In genomic region chr6:119348234-119348633, GRCm38 (mm10) we compare ENCODE assay signal across 9 mouse cellular contexts. TPM values are rescaled to one million over a fixed set of nuclear protein-coding genes. Genes with fewer than 3 reads are reported as not detected.
DNase-seq lines count a peak whose midpoint lies in the region; ATAC-seq and TF ChIP-seq lines count a peak whose summit lies in the region.
"Had no signal": no experiment of that assay in that cellular context is flagged by ENCODE, and none has a peak within 500 bp of the region (broad histone marks: within the 10 kb centered on the region; RNA-seq: fewer than 3 reads in every experiment).

No protein-coding gene starts in this region.

- ATAC-seq in forebrain, postnatal 0 days = peak; percentile 84
- ATAC-seq in hindbrain, embryonic 15.5 days (ENCODE audit: low FRiP score, low read depth) = peak; percentile 55

- no peaks in the 10 kb centered on the region for H3K27me3 ChIP-seq in forebrain, postnatal 0 days (ENCODE audit: insufficient read depth, low read length)
- H3K27me3 ChIP-seq in hindbrain, embryonic 15.5 days = no peaks in the 10 kb centered on the region
- H3K27me3 ChIP-seq in midbrain, embryonic 10.5 days (ENCODE audit: low read depth, poor library complexity, severe bottlenecking) = no peaks in the 10 kb centered on the region
- H3K27me3 ChIP-seq: limb, embryonic 12.5 days had no signal

- DNase-seq in R1 (ENCODE audit: low read depth, low spot score) = peak; percentile 74
- peak; percentile 74 for DNase-seq in cerebellum, adult 11 months
- peak; percentile 96 for DNase-seq in forebrain, postnatal 0 days
- DNase-seq in left cerebral cortex, adult 18-20 months (ENCODE audit: low spot score in 2 of 2) = peak; percentile 79 to 90
- DNase-seq in midbrain, embryonic 10.5 days (ENCODE audit: low spot score) = peak; percentile 79
- peak; percentile 70 for DNase-seq in skeletal muscle tissue, adult 2 months (ENCODE audit: low read depth, low spot score)
- peak; percentile 68 for DNase-seq in yolk sac, embryonic 10.5 days (ENCODE audit: low spot score)

- no peak overlapping the region for H3K4me2 ChIP-seq in forebrain, postnatal 0 days (ENCODE audit: low read depth)
- no peak overlapping the region for H3K4me2 ChIP-seq in hindbrain, embryonic 15.5 days
- H3K4me2 ChIP-seq: limb, embryonic 12.5 days had no signal

- no peak overlapping the region for H3K9ac ChIP-seq in forebrain, postnatal 0 days
- no peak overlapping the region for H3K9ac ChIP-seq in hindbrain, embryonic 15.5 days
- H3K9ac ChIP-seq: limb, embryonic 12.5 days had no signal

- TF ChIP-seq CTCF in forebrain, postnatal 0 days (IDR thresholded peaks at IDR 0.05; ENCODE audit: low read depth) = peak; percentile 97

- H3K9me3 ChIP-seq in forebrain, postnatal 0 days (ENCODE audit: low read length) = no peaks in the 10 kb centered on the region
- H3K9me3 ChIP-seq in hindbrain, embryonic 15.5 days = no peaks in the 10 kb centered on the region
- no peaks in the 10 kb centered on the region for H3K9me3 ChIP-seq in midbrain, embryonic 10.5 days (replicated peaks)
- H3K9me3 ChIP-seq: limb, embryonic 12.5 days had no signal

- no peak overlapping the region for H3K4me3 ChIP-seq in forebrain, postnatal 0 days (ENCODE audit: low read depth, low read length)
- no peak overlapping the region for H3K4me3 ChIP-seq in hindbrain, embryonic 15.5 days
- H3K4me3 ChIP-seq in midbrain, embryonic 10.5 days = no peak overlapping the region
- H3K4me3 ChIP-seq: limb, embryonic 12.5 days had no signal

- 0% methylated on average over 1 of the region's 1 CpGs for WGBS in forebrain, postnatal 0 days
- 0% methylated on average over 1 of the region's 1 CpGs for WGBS in hindbrain, embryonic 15.5 days
- 3% methylated on average over 1 of the region's 1 CpGs for WGBS in midbrain, embryonic 10.5 days

- no peaks in the 10 kb centered on the region for H3K4me1 ChIP-seq in forebrain, postnatal 0 days (ENCODE audit: insufficient read depth)
- H3K4me1 ChIP-seq in hindbrain, embryonic 15.5 days (replicated peaks) = no peaks in the 10 kb centered on the region
- H3K4me1 ChIP-seq in midbrain, embryonic 10.5 days = peaks cover 21% of the 10 kb centered on the region
- H3K4me1 ChIP-seq: limb, embryonic 12.5 days had no signal

- H3K27ac ChIP-seq in forebrain, postnatal 0 days (ENCODE audit: low read depth, low read length) = no peak overlapping the region
- H3K27ac ChIP-seq in hindbrain, embryonic 15.5 days (replicated peaks) = no peak overlapping the region
- no peak overlapping the region for H3K27ac ChIP-seq in midbrain, embryonic 10.5 days (replicated peaks)
- H3K27ac ChIP-seq: limb, embryonic 12.5 days had no signal

- H3K36me3 ChIP-seq in forebrain, postnatal 0 days (ENCODE audit: insufficient read depth) = peaks cover 2% of the 10 kb centered on the region
- no peaks in the 10 kb centered on the region for H3K36me3 ChIP-seq in hindbrain, embryonic 15.5 days
- peaks cover 6% of the 10 kb centered on the region for H3K36me3 ChIP-seq in midbrain, embryonic 10.5 days

RNA-seq across cellular contexts. Expression of gene Lrtm2, which starts 17.7 kb away (rescaled TPM):
- 12.8 and 17.8 TPM in 2 replicates for total RNA-seq in forebrain, postnatal 0 days (2014; rRNA removed)
- 8.8 and 12.7 TPM in 2 replicates for polyA plus RNA-seq in forebrain, postnatal 0 days (2015; fragmentation: Nextera tagmentation; extraction: Ambion mirVana)
- 12.7 and 14.6 TPM in 2 replicates for polyA plus RNA-seq in hindbrain, embryonic 15.5 days (2015; fragmentation: Nextera tagmentation; extraction: Ambion mirVana)
- 10 to 100 TPM; 68.4 to 71.3 TPM for total RNA-seq in left cerebral cortex, adult 18-20 months (2021)
- 0.25 and 0.26 TPM in 2 replicates for polyA plus RNA-seq in midbrain, embryonic 10.5 days (2016; fragmentation: Nextera tagmentation; extraction: Ambion mirVana)
- polyA plus RNA-seq: limb, embryonic 12.5 days had no signal
